Mouse (Mus musculus): ENCODE data around the gene Acp7. TPM values are rescaled to one million over a fixed set of nuclear protein-coding genes. Genes with fewer than 3 reads are reported as not detected.

Gene Acp7
- polyA plus RNA-seq (2017; shearing (Covaris generic)): not detected

GRCm38 (mm10) chr7:28631073-28631472, at the start of gene Acp7:
Gene Acp7, minus strand, starts transcription at chr7:28631332.

GRCm38 (mm10) chr7:28597642-28598446, 33.3 kb downstream of the Acp7 start, which contains the start of the genes Samd4b and Pak4:
Gene Samd4b, minus strand, starts transcription at chr7:28598144.
Gene Pak4, minus strand, starts transcription at chr7:28598185.

Other genes with a start within 250 kb of the Acp7 start
- gene Med29, start 238.6 kb downstream of the Acp7 start, polyA plus RNA-seq (2017; shearing (Covaris generic)): 10 to 100 TPM; 23.7 to 29.5 TPM
- 100 to 1,000 TPM in 1 of 2 experiments, 10 to 100 TPM in 1; 88.9 to 102 TPM for gene Paf1, start 238.4 kb downstream of the Acp7 start, polyA plus RNA-seq (2017; shearing (Covaris generic))
- 100 to 1,000 TPM; 631 to 791 TPM for gene Gmfg, start 193.9 kb downstream of the Acp7 start, polyA plus RNA-seq (2017; shearing (Covaris generic))
- gene Lrfn1, start 179.4 kb downstream of the Acp7 start, polyA plus RNA-seq (2017; shearing (Covaris generic)): under 1 TPM; 0.79 to 0.81 TPM
- not detected for gene Ifnl2, start 120.9 kb downstream of the Acp7 start, polyA plus RNA-seq (2017; shearing (Covaris generic))
- gene Ifnl3, start 108.5 kb downstream of the Acp7 start, polyA plus RNA-seq (2017; shearing (Covaris generic)): not detected
- gene Sycn, start 90.4 kb downstream of the Acp7 start, polyA plus RNA-seq (2017; shearing (Covaris generic)): not detected
- under 1 TPM; 0.22 to 0.38 TPM for gene Nccrp1, start 84.1 kb downstream of the Acp7 start, polyA plus RNA-seq (2017; shearing (Covaris generic))
- 10 to 100 TPM; 25.4 to 29.9 TPM for gene Samd4b, start 33.2 kb downstream of the Acp7 start, polyA plus RNA-seq (2017; shearing (Covaris generic))
- gene Pak4, start 33.1 kb downstream of the Acp7 start, polyA plus RNA-seq (2017; shearing (Covaris generic)): 1 to 10 TPM; 6.8 to 7.7 TPM
- 1 to 10 TPM; 4.2 to 6.6 TPM for gene Fbxo27, start 61.5 kb upstream of the Acp7 start, polyA plus RNA-seq (2017; shearing (Covaris generic))
- gene Fbxo17, start 85.5 kb upstream of the Acp7 start, polyA plus RNA-seq (2017; shearing (Covaris generic)): 10 to 100 TPM in 1 of 2 experiments, 1 to 10 TPM in 1; 9.6 to 16.2 TPM
- gene Mrps12, start 110.5 kb upstream of the Acp7 start, polyA plus RNA-seq (2017; shearing (Covaris generic)): 10 to 100 TPM; 94.8 to 97.2 TPM
- 10 to 100 TPM; 19.8 to 23.6 TPM for gene Sars2, start 110.7 kb upstream of the Acp7 start, polyA plus RNA-seq (2017; shearing (Covaris generic))
- not detected for gene Ccer2, start 124.8 kb upstream of the Acp7 start, polyA plus RNA-seq (2017; shearing (Covaris generic))
- gene Sirt2, start 135.4 kb upstream of the Acp7 start, polyA plus RNA-seq (2017; shearing (Covaris generic)): 100 to 1,000 TPM in 1 of 2 experiments, 10 to 100 TPM in 1; 74.7 to 117 TPM
- gene Nfkbib, start 136.2 kb upstream of the Acp7 start, polyA plus RNA-seq (2017; shearing (Covaris generic)): 100 to 1,000 TPM; 102 to 109 TPM
- gene Rinl, start 157.6 kb upstream of the Acp7 start, polyA plus RNA-seq (2017; shearing (Covaris generic)): 100 to 1,000 TPM; 220 to 310 TPM
- 100 to 1,000 TPM; 305 to 311 TPM for gene Hnrnpl, start 177.2 kb upstream of the Acp7 start, polyA plus RNA-seq (2017; shearing (Covaris generic))
- gene Ech1, start 193.9 kb upstream of the Acp7 start, polyA plus RNA-seq (2017; shearing (Covaris generic)): 100 to 1,000 TPM; 187 to 201 TPM
- 10 to 100 TPM; 16.8 to 29.9 TPM for gene Lgals4, start 202.5 kb upstream of the Acp7 start, polyA plus RNA-seq (2017; shearing (Covaris generic))
- gene Lgals7, start 232.5 kb upstream of the Acp7 start, polyA plus RNA-seq (2017; shearing (Covaris generic)): 10 to 100 TPM in 1 of 2 experiments, 1 to 10 TPM in 1; 3.2 to 11.6 TPM